Mouse (Mus musculus): ENCODE results near the gene Pf4. TPM values are rescaled to one million over a fixed set of nuclear protein-coding genes. Genes with fewer than 3 reads are reported as not detected.

Gene Pf4
- 61.6 and 63.0 TPM in 2 replicates for total RNA-seq (2017)

GRCm38 (mm10) chr5:90771880-90772653 is at the start of gene Pf4:
TSS of gene Pf4 (plus strand) at chr5:90772435.
- no peak for ATAC-seq (ENCODE audit: extremely low read depth, insufficient number of reproducible peaks, low FRiP score, poor library complexity, severe bottlenecking)

- ATAC-seq (ENCODE audit: extremely low read depth, insufficient number of reproducible peaks, low FRiP score, poor library complexity, severe bottlenecking) = no peak
These were observed 49.6 kb upstream of the Pf4 start for GRCm38 (mm10) chr5:90722656-90723055.

- no peak for ATAC-seq (ENCODE audit: extremely low read depth, insufficient number of reproducible peaks, low FRiP score, poor library complexity, severe bottlenecking)
These were observed 44.0 kb upstream of the Pf4 start for GRCm38 (mm10) chr5:90728254-90728653.

GRCm38 (mm10) chr5:90731480-90731879 is 40.8 kb upstream of the Pf4 start:
- no peak for ATAC-seq (ENCODE audit: extremely low read depth, insufficient number of reproducible peaks, low FRiP score, poor library complexity, severe bottlenecking)

GRCm38 (mm10) chr5:90742029-90742428 is 30.2 kb upstream of the Pf4 start:
- ATAC-seq (ENCODE audit: extremely low read depth, insufficient number of reproducible peaks, low FRiP score, poor library complexity, severe bottlenecking) = peak; percentile 100

- ATAC-seq (ENCODE audit: extremely low read depth, insufficient number of reproducible peaks, low FRiP score, poor library complexity, severe bottlenecking) = no peak
These were observed 18.3 kb upstream of the Pf4 start for GRCm38 (mm10) chr5:90753934-90754333.

GRCm38 (mm10) chr5:90758020-90758605 is 14.1 kb upstream of the Pf4 start:
- ATAC-seq (ENCODE audit: extremely low read depth, insufficient number of reproducible peaks, low FRiP score, poor library complexity, severe bottlenecking) = no peak

GRCm38 (mm10) chr5:90759077-90760065 is 12.9 kb upstream of the Pf4 start, which contains the start of gene Cxcl5:
TSS of gene Cxcl5 (plus strand) at chr5:90759360.
- ATAC-seq (ENCODE audit: extremely low read depth, insufficient number of reproducible peaks, low FRiP score, poor library complexity, severe bottlenecking) = no peak

- no peak for ATAC-seq (ENCODE audit: extremely low read depth, insufficient number of reproducible peaks, low FRiP score, poor library complexity, severe bottlenecking)
These were observed 11.9 kb upstream of the Pf4 start for GRCm38 (mm10) chr5:90760303-90760702.

- no peak for ATAC-seq (ENCODE audit: extremely low read depth, insufficient number of reproducible peaks, low FRiP score, poor library complexity, severe bottlenecking)
These were observed 11.4 kb upstream of the Pf4 start for GRCm38 (mm10) chr5:90760844-90761243.

- ATAC-seq (ENCODE audit: extremely low read depth, insufficient number of reproducible peaks, low FRiP score, poor library complexity, severe bottlenecking) = no peak
These were observed 10.4 kb upstream of the Pf4 start for GRCm38 (mm10) chr5:90761834-90762233.

- ATAC-seq (ENCODE audit: extremely low read depth, insufficient number of reproducible peaks, low FRiP score, poor library complexity, severe bottlenecking) = no peak
These were observed 8.1 kb upstream of the Pf4 start for GRCm38 (mm10) chr5:90763912-90764665.

- no peak for ATAC-seq (ENCODE audit: extremely low read depth, insufficient number of reproducible peaks, low FRiP score, poor library complexity, severe bottlenecking)
These were observed 6.2 kb upstream of the Pf4 start for GRCm38 (mm10) chr5:90765821-90766606.

- no peak for ATAC-seq (ENCODE audit: extremely low read depth, insufficient number of reproducible peaks, low FRiP score, poor library complexity, severe bottlenecking)
These were observed 4.0 kb upstream of the Pf4 start, which contains the start of gene Ppbp for GRCm38 (mm10) chr5:90768218-90768617. TSS of gene Ppbp (plus strand) at chr5:90768518.

- ATAC-seq (ENCODE audit: extremely low read depth, insufficient number of reproducible peaks, low FRiP score, poor library complexity, severe bottlenecking) = no peak
These were observed 866 bp upstream of the Pf4 start for GRCm38 (mm10) chr5:90771369-90771768.

- no peak for ATAC-seq (ENCODE audit: extremely low read depth, insufficient number of reproducible peaks, low FRiP score, poor library complexity, severe bottlenecking)
These were observed 3.3 kb downstream of the Pf4 start for GRCm38 (mm10) chr5:90775562-90775961.

- no peak for ATAC-seq (ENCODE audit: extremely low read depth, insufficient number of reproducible peaks, low FRiP score, poor library complexity, severe bottlenecking)
These were observed 5.4 kb downstream of the Pf4 start for GRCm38 (mm10) chr5:90777621-90778020.

- no peak for ATAC-seq (ENCODE audit: extremely low read depth, insufficient number of reproducible peaks, low FRiP score, poor library complexity, severe bottlenecking)
These were observed 6.6 kb downstream of the Pf4 start for GRCm38 (mm10) chr5:90778856-90779255.

Data from neutrophil, adult 5-6 weeks (primary cell).